Mouse (Mus musculus) megakaryocyte, embryonic 14.5 days (primary cell): Measurements from ENCODE around the gene Med26. TPM values are rescaled to one million over a fixed set of nuclear protein-coding genes. Genes with fewer than 3 reads are reported as not detected.

Experiments used
- H3K27me3 ChIP-seq: replicated peaks from 2 replicates; pipeline ENCODE3; 2012; ENCODE audit warnings: inconsistent platforms
- H3K36me3 ChIP-seq: replicated peaks from 2 replicates; pipeline ENCODE3; 2012; ENCODE audit warnings: low read length, inconsistent platforms, mixed read lengths
- H3K4me1 ChIP-seq: 2 replicates; pipeline ENCODE4 v1.6.1; 2012; ENCODE audit warnings: inconsistent platforms
- H3K4me3 ChIP-seq: replicated peaks from 2 replicates; pipeline ENCODE3; 2012; ENCODE audit warnings: moderate library complexity, mild to moderate bottlenecking, inconsistent platforms
- H3K9me3 ChIP-seq: 2 replicates; pipeline ENCODE4 v1.6.1; 2012; ENCODE audit warnings: inconsistent platforms
- FLI1 ChIP-seq: IDR thresholded peaks from 2 replicates; pipeline ENCODE4 v1.6.1; 2012; ENCODE audit warnings: low read length, inconsistent platforms, mixed read lengths
- GATA1 ChIP-seq: IDR thresholded peaks from 3 replicates; pipeline ENCODE4 v1.6.1; 2012; ENCODE audit warnings: mixed read lengths, low read length, inconsistent platforms, borderline replicate concordance
- polyA plus RNA-seq: library from polyadenylated mRNA; stranded (reverse); fragments of >175 nt; gene quantifications from 2 replicates; pipeline ENCODE4 v1.2.3, GENCODE M21; 2012; ENCODE audit warnings: low replicate concordance; ENCODE audit not compliant: insufficient read depth

Gene Med26
- polyA plus RNA-seq, 1 experiment = 19.9 TPM

- peaks cover 44% of the 10 kb centered on the region for H3K4me1 ChIP-seq
- H3K4me3 ChIP-seq = no peak overlapping the region
- H3K36me3 ChIP-seq = no peaks in the 10 kb centered on the region
- H3K27me3 ChIP-seq = peaks cover 6% of the 10 kb centered on the region
- H3K9me3 ChIP-seq = no peaks in the 10 kb centered on the region
- no peak for TF ChIP-seq GATA1
- no peak for TF ChIP-seq FLI1
These were observed 27.8 kb upstream of the Med26 start for GRCm38 (mm10) chr8:72575915-72576314.

- Histone ChIP-seq H3K27me3 (peaks cover 3% of the 10 kb centered on the region), H3K4me1 (peaks cover 50% of the 10 kb centered on the region), H3K9me3 (no peaks in the 10 kb centered on the region), H3K4me3 (no peak overlapping the region), H3K36me3 (peaks cover 16% of the 10 kb centered on the region)
- TF ChIP-seq FLI1 (no peak), GATA1 (no peak)
These were observed 25.4 kb upstream of the Med26 start for GRCm38 (mm10) chr8:72573450-72573849.

GRCm38 (mm10) chr8:72572507-72572906, 24.4 kb upstream of the Med26 start:
- Histone ChIP-seq H3K9me3 (no peaks in the 10 kb centered on the region), H3K4me3 (peak overlapping the region; percentile 93), H3K36me3 (peaks cover 25% of the 10 kb centered on the region), H3K4me1 (peaks cover 46% of the 10 kb centered on the region), H3K27me3 (peaks cover 3% of the 10 kb centered on the region)
- no peak for TF ChIP-seq GATA1
- TF ChIP-seq FLI1 = no peak

GRCm38 (mm10) chr8:72571611-72572473, 23.8 kb upstream of the Med26 start, which contains the start of gene Tmem38a:
TSS of gene Tmem38a (plus strand) at chr8:72572055.
- Histone ChIP-seq H3K27me3 (peaks cover 3% of the 10 kb centered on the region), H3K9me3 (no peaks in the 10 kb centered on the region), H3K36me3 (peaks cover 32% of the 10 kb centered on the region), H3K4me3 (peak within 1 kb of the TSS; percentile 93), H3K4me1 (peaks cover 49% of the 10 kb centered on the region)
- no peak for TF ChIP-seq FLI1

- Histone ChIP-seq H3K4me3 (peak within 1 kb of the TSS; percentile 93), H3K4me1 (peaks cover 58% of the 10 kb centered on the region), H3K9me3 (no peaks in the 10 kb centered on the region), H3K27me3 (peaks cover 3% of the 10 kb centered on the region), H3K36me3 (peaks cover 41% of the 10 kb centered on the region)
- peak; percentile 91 for TF ChIP-seq FLI1
- TF ChIP-seq GATA1 = no peak
These were observed 22.9 kb upstream of the Med26 start, which contains the start of gene Smim7 for GRCm38 (mm10) chr8:72570633-72571610. TSS of gene Smim7 (minus strand) at chr8:72571088.

GRCm38 (mm10) chr8:72565970-72566369, 17.9 kb upstream of the Med26 start:
- peak overlapping the region; percentile 54 for H3K4me3 ChIP-seq
- H3K4me1 ChIP-seq = peaks cover 70% of the 10 kb centered on the region
- peaks cover 88% of the 10 kb centered on the region for H3K36me3 ChIP-seq
- no peaks in the 10 kb centered on the region for H3K27me3 ChIP-seq
- TF ChIP-seq FLI1 (no peak), GATA1 (no peak)
- H3K9me3 ChIP-seq = no peaks in the 10 kb centered on the region

- peaks cover 43% of the 10 kb centered on the region for H3K4me1 ChIP-seq
- no peaks in the 10 kb centered on the region for H3K9me3 ChIP-seq
- H3K27me3 ChIP-seq = no peaks in the 10 kb centered on the region
- H3K4me3 ChIP-seq = no peak overlapping the region
- TF ChIP-seq GATA1 (no peak), FLI1 (no peak)
- H3K36me3 ChIP-seq = peaks cover 77% of the 10 kb centered on the region
These were observed 13.1 kb upstream of the Med26 start for GRCm38 (mm10) chr8:72561111-72561689.

GRCm38 (mm10) chr8:72555770-72556169, 7.7 kb upstream of the Med26 start:
- Histone ChIP-seq H3K4me3 (no peak overlapping the region), H3K9me3 (no peaks in the 10 kb centered on the region), H3K36me3 (peaks cover 63% of the 10 kb centered on the region), H3K27me3 (no peaks in the 10 kb centered on the region), H3K4me1 (peaks cover 56% of the 10 kb centered on the region)
- TF ChIP-seq GATA1 (no peak), FLI1 (no peak)

GRCm38 (mm10) chr8:72549314-72549892, 1.3 kb upstream of the Med26 start:
- TF ChIP-seq GATA1 (no peak), FLI1 (no peak)
- peak overlapping the region; percentile 99 for H3K4me3 ChIP-seq
- no peaks in the 10 kb centered on the region for H3K9me3 ChIP-seq
- peaks cover 76% of the 10 kb centered on the region for H3K4me1 ChIP-seq
- H3K27me3 ChIP-seq = no peaks in the 10 kb centered on the region
- peaks cover 49% of the 10 kb centered on the region for H3K36me3 ChIP-seq
